Mouse (Mus musculus) intestine, embryonic 14.5 days (tissue): ENCODE measurements around the gene Naa80. TPM values are rescaled to one million over a fixed set of nuclear protein-coding genes. Genes with fewer than 3 reads are reported as not detected.
A peak's percentile ranks its signal among the peaks of the same experiment; 100 is the strongest.

Source experiments
- ATAC-seq: fragments of 200-750 bp; cut with Nextera tagmentation; replicated peaks from 2 replicates; pipeline ENCODE4 v1.8.0; 2017; ENCODE audit warnings: low read depth, moderate number of reproducible peaks, moderate TSS enrichment, moderate library complexity; ENCODE audit not compliant: low FRiP score, low TSS enrichment
- DNase-seq: peaks from one replicate; pipeline ENCODE4 v3.0.0-alpha.2; 2018; ENCODE audit warnings: low spot score
- H3K27ac ChIP-seq: fragments of 300-500 bp; sonication (generic); 2 replicates; pipeline ENCODE4 v1.5.1; 2014; ENCODE audit warnings: low read depth, mild to moderate bottlenecking, control low read depth
- H3K27me3 ChIP-seq: fragments of 300-500 bp; sonication (generic); replicated peaks from 2 replicates; pipeline ENCODE4 v1.6.1; 2014; ENCODE audit warnings: low read length, control low read depth; ENCODE audit not compliant: control insufficient read depth, insufficient read depth
- H3K36me3 ChIP-seq: fragments of 300-500 bp; sonication (generic); 2 replicates; pipeline ENCODE4 v1.6.1; 2014; ENCODE audit warnings: low read length, control low read depth; ENCODE audit not compliant: control insufficient read depth, insufficient read depth
- H3K4me1 ChIP-seq: fragments of 300-500 bp; sonication (generic); replicated peaks from 2 replicates; pipeline ENCODE4 v1.6.1; 2014; ENCODE audit warnings: low read length, control low read depth, mixed read lengths; ENCODE audit not compliant: control insufficient read depth, insufficient read depth
- H3K4me2 ChIP-seq: fragments of 300-500 bp; sonication (generic); 2 replicates; pipeline ENCODE4 v1.6.1; 2014; ENCODE audit warnings: low read length
- H3K4me3 ChIP-seq: fragments of 300-500 bp; sonication (generic); 2 replicates; pipeline ENCODE4 v1.5.1; 2014; ENCODE audit warnings: low read depth, low read length, control low read depth, mixed read lengths
- H3K9ac ChIP-seq: fragments of 300-500 bp; sonication (generic); 2 replicates; pipeline ENCODE4 v1.6.1; 2014; ENCODE audit warnings: mild to moderate bottlenecking, low read length
- H3K9me3 ChIP-seq: fragments of 300-500 bp; sonication (generic); 2 replicates; pipeline ENCODE4 v1.6.1; 2016; ENCODE audit warnings: low read length, control low read depth; ENCODE audit not compliant: control insufficient read depth
- whole genome bisulfite sequencing: fragments of 180-500 bp; shearing (Covaris S2); extraction: QIAGEN DNeasy Blood & Tissue Kit; methylation state at CpG from one replicate; pipeline ENCODE4 v1.1.7; 2014; 5-methylcytosine and 5-hydroxymethylcytosine counted together
- polyA plus RNA-seq: library from polyadenylated mRNA; unstranded; fragments of >200 nt; fragmentation: Nextera tagmentation; extraction: Ambion mirVana; gene quantifications from 2 replicates; pipeline ENCODE4 v1.2.1, GENCODE M21; 2014

The Naa80 gene
- polyA plus RNA-seq, 1 experiment from 2014 or later: 14.7 TPM

- H3K4me3 ChIP-seq: no peak overlapping the region
- no peak overlapping the region for H3K9ac ChIP-seq
- no peaks in the 10 kb centered on the region for H3K9me3 ChIP-seq
- peak overlapping the region; percentile 33; the same call in 1 of the 2 replicates for H3K4me2 ChIP-seq
- peaks cover 23% of the 10 kb centered on the region; the same call in 1 of the 2 replicates for H3K36me3 ChIP-seq
- H3K27me3 ChIP-seq: no peaks in the 10 kb centered on the region
- no peak for DNase-seq
- H3K27ac ChIP-seq: peak overlapping the region; percentile 74; the same call in 1 of the 2 replicates
- ATAC-seq: no peak
- H3K4me1 ChIP-seq: peaks cover 70% of the 10 kb centered on the region
- WGBS: 32% methylated on average over 4 of the region's 4 CpGs
Observed at GRCm38 (mm10) chr9:107629411-107629730, 50.7 kb downstream of the Naa80 start.

- WGBS: 23% methylated on average over 14 of the region's 14 CpGs
- peak overlapping the region; percentile 25; the same call in 1 of the 2 replicates for H3K9ac ChIP-seq
- H3K9me3 ChIP-seq: no peaks in the 10 kb centered on the region
- peak overlapping the region; percentile 33 for H3K4me2 ChIP-seq
- no peak overlapping the region for H3K4me3 ChIP-seq
- peak overlapping the region; percentile 74; the same call in 1 of the 2 replicates for H3K27ac ChIP-seq
- peaks cover 21% of the 10 kb centered on the region; the same call in 1 of the 2 replicates for H3K36me3 ChIP-seq
- no peak for ATAC-seq
- H3K4me1 ChIP-seq: peaks cover 66% of the 10 kb centered on the region
- peak; percentile 62 for DNase-seq
- H3K27me3 ChIP-seq: no peaks in the 10 kb centered on the region
Observed at GRCm38 (mm10) chr9:107629901-107630425, 51.3 kb downstream of the Naa80 start.

- peaks cover 68% of the 10 kb centered on the region for H3K4me1 ChIP-seq
- no peaks in the 10 kb centered on the region for H3K9me3 ChIP-seq
- H3K27ac ChIP-seq: peak overlapping the region; percentile 74; the same call in 1 of the 2 replicates
- ATAC-seq (no peak), DNase-seq (no peak)
- 0 out of 2 replicates have a peak overlapping the region, but pooled peaks have one; percentile 25 for H3K9ac ChIP-seq
- no peak overlapping the region for H3K4me3 ChIP-seq
- H3K4me2 ChIP-seq: peak overlapping the region; percentile 33; the same call in 1 of the 2 replicates
- peaks cover 18% of the 10 kb centered on the region; the same call in 1 of the 2 replicates for H3K36me3 ChIP-seq
- no peaks in the 10 kb centered on the region for H3K27me3 ChIP-seq
- WGBS: 4% methylated on average over 4 of the region's 4 CpGs
Observed at GRCm38 (mm10) chr9:107630576-107630975, 51.9 kb downstream of the Naa80 start.

GRCm38 (mm10) chr9:107631311-107631826 is 52.7 kb downstream of the Naa80 start:
- Histone ChIP-seq H3K9me3 (no peaks in the 10 kb centered on the region), H3K27ac (no peak overlapping the region), H3K4me1 (peaks cover 74% of the 10 kb centered on the region), H3K4me3 (no peak overlapping the region), H3K9ac (no peak overlapping the region), H3K36me3 (peaks cover 17% of the 10 kb centered on the region; the same call in 1 of the 2 replicates), H3K4me2 (peak overlapping the region; percentile 25; the same call in 1 of the 2 replicates), H3K27me3 (no peaks in the 10 kb centered on the region)
- WGBS: 75% methylated on average over 9 of the region's 9 CpGs
- ATAC-seq (no peak), DNase-seq (no peak)

GRCm38 (mm10) chr9:107631861-107632260 is 53.2 kb downstream of the Naa80 start:
- no peaks in the 10 kb centered on the region for H3K9me3 ChIP-seq
- no peak for DNase-seq
- H3K36me3 ChIP-seq: peaks cover 17% of the 10 kb centered on the region; the same call in 1 of the 2 replicates
- peak overlapping the region; percentile 91; the same call in 1 of the 2 replicates for H3K9ac ChIP-seq
- no peak overlapping the region for H3K4me3 ChIP-seq
- H3K27me3 ChIP-seq: no peaks in the 10 kb centered on the region
- H3K4me1 ChIP-seq: peaks cover 72% of the 10 kb centered on the region
- WGBS: 90% methylated on average over 8 of the region's 8 CpGs
- no peak overlapping the region; the same call in 1 of the 2 replicates for H3K27ac ChIP-seq
- ATAC-seq: no peak
- H3K4me2 ChIP-seq: peak overlapping the region; percentile 25; the same call in 1 of the 2 replicates

GRCm38 (mm10) chr9:107632478-107632877 is 53.8 kb downstream of the Naa80 start:
- no peak for DNase-seq
- H3K27ac ChIP-seq: peak overlapping the region; percentile 86
- H3K9ac ChIP-seq: peak overlapping the region; percentile 91
- H3K4me3 ChIP-seq: peak overlapping the region; percentile 89
- ATAC-seq: no peak
- H3K9me3 ChIP-seq: no peaks in the 10 kb centered on the region
- H3K4me1 ChIP-seq: peaks cover 72% of the 10 kb centered on the region
- peak overlapping the region; percentile 96 for H3K4me2 ChIP-seq
- H3K27me3 ChIP-seq: no peaks in the 10 kb centered on the region
- 76% methylated on average over 6 of the region's 6 CpGs for WGBS
- peaks cover 17% of the 10 kb centered on the region; the same call in 1 of the 2 replicates for H3K36me3 ChIP-seq

GRCm38 (mm10) chr9:107633091-107633660 is 54.5 kb downstream of the Naa80 start:
- peak overlapping the region; percentile 86 for H3K27ac ChIP-seq
- ATAC-seq: peak; percentile 36
- H3K4me1 ChIP-seq: peaks cover 67% of the 10 kb centered on the region
- 1% methylated on average over 29 of the region's 33 CpGs for WGBS
- no peaks in the 10 kb centered on the region for H3K9me3 ChIP-seq
- DNase-seq: peak; percentile 85
- peak overlapping the region; percentile 89 for H3K4me3 ChIP-seq
- H3K27me3 ChIP-seq: no peaks in the 10 kb centered on the region
- peak overlapping the region; percentile 91 for H3K9ac ChIP-seq
- peaks cover 17% of the 10 kb centered on the region; the same call in 1 of the 2 replicates for H3K36me3 ChIP-seq
- peak overlapping the region; percentile 96 for H3K4me2 ChIP-seq
